Mouse (Mus musculus) liver, postnatal 0 days (tissue): Measurements from ENCODE around the gene Gzmd.

Experiments
- CTCF ChIP-seq: sonication (generic); IDR thresholded peaks from 2 replicates; pipeline ENCODE4 v1.5.1; 2016; ENCODE audit warnings: antibody characterized with exemption, low read depth
- EP300 ChIP-seq: IDR thresholded peaks from 2 replicates; pipeline ENCODE4 v1.6.1; 2016; ENCODE audit warnings: antibody characterized with exemption, low read depth, mild to moderate bottlenecking

DNA sequence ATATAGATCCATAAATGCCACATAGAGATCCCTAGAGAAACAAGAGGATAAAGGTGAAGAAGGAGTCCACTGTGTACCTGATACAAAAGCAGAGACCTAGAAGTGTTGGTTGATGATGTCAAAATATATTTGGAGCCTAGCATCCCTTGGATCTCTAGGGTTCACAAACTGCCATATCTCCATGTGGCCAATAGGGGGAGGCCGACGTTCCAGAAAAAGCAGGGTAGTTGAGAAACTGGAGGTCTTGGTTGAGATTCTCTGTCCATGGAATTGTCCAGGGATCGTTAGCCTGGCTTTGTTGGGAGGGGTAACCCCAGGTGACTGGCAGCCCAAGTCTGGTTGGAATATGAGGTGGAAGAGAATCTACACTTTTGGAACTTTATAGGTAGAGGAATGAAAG lies 4.1 kb downstream of the Gzmd start:
- peak; percentile 49 for TF ChIP-seq CTCF
- no peak for TF ChIP-seq EP300
